Mouse (Mus musculus) kidney, embryonic 16.5 days (tissue): ENCODE data around the gene Sv2c. TPM values are rescaled to one million over a fixed set of nuclear protein-coding genes. Genes with fewer than 3 reads are reported as not detected.
A peak's percentile ranks its signal among the peaks of the same experiment; 100 is the strongest.

Experiments
- ATAC-seq: fragments of 200-750 bp; cut with Nextera tagmentation; 2 replicates; pipeline ENCODE4 v1.8.0; 2017; ENCODE audit warnings: moderate TSS enrichment; ENCODE audit not compliant: low FRiP score, low TSS enrichment
- H3K27ac ChIP-seq: fragments of 300-500 bp; sonication (generic); 2 replicates; pipeline ENCODE4 v1.5.1; 2014; ENCODE audit warnings: low read length
- H3K27me3 ChIP-seq: fragments of 300-500 bp; sonication (generic); 2 replicates; pipeline ENCODE4 v1.6.1; 2014; ENCODE audit warnings: low read length, control low read depth, mixed read lengths; ENCODE audit not compliant: insufficient read depth
- H3K36me3 ChIP-seq: fragments of 300-500 bp; sonication (generic); 2 replicates; pipeline ENCODE4 v1.6.1; 2014; ENCODE audit warnings: low read length, control low read depth, mixed read lengths; ENCODE audit not compliant: insufficient read depth
- H3K4me1 ChIP-seq: fragments of 300-500 bp; sonication (generic); 2 replicates; pipeline ENCODE4 v1.6.1; 2014; ENCODE audit warnings: low read length, control low read depth, mixed read lengths; ENCODE audit not compliant: insufficient read depth
- H3K4me2 ChIP-seq: fragments of 300-500 bp; sonication (generic); replicated peaks from 2 replicates; pipeline ENCODE4 v1.6.1; 2014; ENCODE audit warnings: low read depth, low read length
- H3K4me3 ChIP-seq: fragments of 300-500 bp; sonication (generic); 2 replicates; pipeline ENCODE4 v1.5.1; 2014; ENCODE audit warnings: mild to moderate bottlenecking, low read length
- H3K9ac ChIP-seq: fragments of 300-500 bp; sonication (generic); replicated peaks from 2 replicates; pipeline ENCODE4 v1.6.1; 2014; ENCODE audit warnings: low read length
- H3K9me3 ChIP-seq: fragments of 300-500 bp; sonication (generic); 2 replicates; pipeline ENCODE4 v1.6.1; 2016; ENCODE audit warnings: low read length, control low read depth
- WGBS: fragments of 180-500 bp; shearing (Covaris S2); extraction: QIAGEN DNeasy Blood & Tissue Kit; methylation state at CpG from one replicate; pipeline ENCODE4 v1.1.7; 2014; 5-methylcytosine and 5-hydroxymethylcytosine counted together
- polyA plus RNA-seq: library from polyadenylated mRNA; unstranded; fragments of >200 nt; fragmentation: Nextera tagmentation; extraction: Ambion mirVana; gene quantifications from 2 replicates; pipeline ENCODE4 v1.2.1, GENCODE M21; 2015

The Sv2c gene
- polyA plus RNA-seq, 1 experiment from 2014 or later = 0.74 TPM

DNA sequence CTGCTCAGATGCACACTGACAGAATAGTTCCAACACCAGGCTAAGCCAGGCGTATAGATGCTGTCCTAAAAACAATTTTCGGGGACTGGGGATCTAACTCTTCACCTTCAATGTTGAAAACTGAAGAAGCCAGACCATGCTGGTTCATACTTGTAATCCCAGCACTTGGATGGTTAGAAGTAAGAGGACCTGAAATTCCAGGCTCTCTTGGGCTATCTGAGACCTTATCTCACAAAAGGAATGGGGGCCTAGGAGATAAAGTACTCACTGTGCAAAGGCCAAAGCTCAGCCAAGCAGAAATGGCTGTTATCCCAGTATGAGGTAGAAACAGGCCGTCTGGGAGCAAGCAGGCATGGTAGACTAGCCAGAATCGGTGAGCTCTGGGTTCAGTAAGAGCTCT, 180.1 kb downstream of the Sv2c start:
- no peak overlapping the region for H3K27ac ChIP-seq
- no peak overlapping the region for H3K4me2 ChIP-seq
- WGBS = 77% methylated on average over 4 of the region's 4 CpGs
- no peak overlapping the region for H3K9ac ChIP-seq
- no peak overlapping the region for H3K4me3 ChIP-seq
- H3K4me1 ChIP-seq = no peaks in the 10 kb centered on the region
- no peaks in the 10 kb centered on the region for H3K27me3 ChIP-seq
- no peaks in the 10 kb centered on the region for H3K36me3 ChIP-seq
- H3K9me3 ChIP-seq = no peaks in the 10 kb centered on the region
- no peak for ATAC-seq

- 0 out of 2 replicates have a peak, but pooled peaks have one; percentile 35 for ATAC-seq
- Histone ChIP-seq H3K27ac (no peak overlapping the region), H3K27me3 (no peaks in the 10 kb centered on the region), H3K36me3 (no peaks in the 10 kb centered on the region), H3K4me3 (no peak overlapping the region), H3K4me2 (no peak overlapping the region), H3K9ac (no peak overlapping the region), H3K9me3 (no peaks in the 10 kb centered on the region), H3K4me1 (no peaks in the 10 kb centered on the region)
- 51% methylated on average over 7 of the region's 7 CpGs for WGBS
Observed at GRCm38 (mm10) chr13:95951098-95951894, 181.1 kb downstream of the Sv2c start.

DNA sequence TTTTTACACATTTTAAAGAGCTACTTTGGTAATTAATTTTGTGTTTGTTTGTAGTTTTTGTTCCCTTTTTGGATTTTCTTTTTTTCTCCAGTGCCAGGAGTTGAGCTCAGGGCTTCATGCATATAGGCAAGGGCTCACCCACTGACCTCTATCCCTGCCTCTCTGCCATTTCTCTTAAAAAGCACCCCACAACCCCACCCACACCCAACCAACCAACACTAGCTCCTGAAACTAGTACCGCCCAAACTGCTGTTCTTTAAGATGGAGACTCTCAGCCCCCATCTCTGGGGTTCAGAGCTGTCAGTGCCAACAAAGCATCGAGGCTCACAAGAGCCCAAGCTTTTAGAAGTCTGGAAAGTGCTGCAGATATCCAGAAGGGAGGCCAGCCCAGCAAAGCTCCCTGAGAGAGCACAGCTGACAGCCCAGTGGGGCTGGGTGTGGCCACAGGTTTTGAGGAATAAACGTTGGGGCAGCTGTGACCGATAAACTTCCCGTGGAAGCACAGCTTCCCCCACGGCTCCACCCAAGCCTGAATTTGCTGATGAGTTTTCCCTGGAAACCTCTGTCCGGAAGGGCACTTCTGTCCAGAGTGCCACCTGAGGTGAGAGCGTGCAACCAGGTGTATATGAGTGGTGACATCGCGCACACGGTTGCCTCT, 181.8 kb downstream of the Sv2c start:
- ATAC-seq = no peak
- no peaks in the 10 kb centered on the region for H3K36me3 ChIP-seq
- H3K27ac ChIP-seq = no peak overlapping the region
- H3K9me3 ChIP-seq = no peaks in the 10 kb centered on the region
- no peak overlapping the region for H3K9ac ChIP-seq
- H3K4me3 ChIP-seq = no peak overlapping the region
- no peak overlapping the region for H3K4me2 ChIP-seq
- H3K4me1 ChIP-seq = no peaks in the 10 kb centered on the region
- no peaks in the 10 kb centered on the region for H3K27me3 ChIP-seq
- 82% methylated on average over 11 of the region's 11 CpGs for WGBS

GRCm38 (mm10) chr13:95949356-95949755, 183.0 kb downstream of the Sv2c start:
- Histone ChIP-seq H3K4me3 (no peak overlapping the region), H3K9ac (no peak overlapping the region), H3K4me1 (no peaks in the 10 kb centered on the region), H3K27ac (no peak overlapping the region), H3K36me3 (no peaks in the 10 kb centered on the region), H3K9me3 (no peaks in the 10 kb centered on the region), H3K27me3 (no peaks in the 10 kb centered on the region), H3K4me2 (no peak overlapping the region)
- ATAC-seq = no peak
- 60% methylated on average over 4 of the region's 4 CpGs for WGBS

DNA sequence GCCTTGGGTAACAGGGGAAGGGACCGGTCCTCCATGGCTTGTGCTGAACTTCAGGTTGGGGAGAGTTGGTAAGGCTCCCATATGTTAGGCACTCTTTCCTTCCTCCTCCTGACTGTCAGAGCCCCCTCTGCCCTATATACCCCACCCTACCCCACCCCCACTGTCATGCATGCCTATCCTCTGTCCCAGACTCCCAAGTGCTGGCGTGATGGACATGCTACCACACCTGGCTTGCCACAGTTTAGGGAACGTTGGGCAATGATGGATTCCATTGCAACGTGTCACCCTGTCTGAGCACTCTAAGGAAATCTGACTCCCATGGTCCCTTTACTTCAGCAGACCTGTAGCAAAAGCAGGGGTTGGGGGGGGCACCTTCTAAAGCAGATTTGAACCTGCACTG, 183.6 kb downstream of the Sv2c start:
- Histone ChIP-seq H3K36me3 (no peaks in the 10 kb centered on the region), H3K4me3 (no peak overlapping the region), H3K4me2 (no peak overlapping the region), H3K4me1 (no peaks in the 10 kb centered on the region), H3K9ac (no peak overlapping the region), H3K27me3 (no peaks in the 10 kb centered on the region), H3K27ac (no peak overlapping the region), H3K9me3 (no peaks in the 10 kb centered on the region)
- no peak for ATAC-seq
- 78% methylated on average over 4 of the region's 4 CpGs for WGBS

GRCm38 (mm10) chr13:95948394-95948793, 184.0 kb downstream of the Sv2c start:
- ATAC-seq = no peak
- no peak overlapping the region for H3K9ac ChIP-seq
- no peak overlapping the region for H3K4me3 ChIP-seq
- no peak overlapping the region for H3K4me2 ChIP-seq
- no peaks in the 10 kb centered on the region for H3K27me3 ChIP-seq
- no peak overlapping the region for H3K27ac ChIP-seq
- H3K36me3 ChIP-seq = no peaks in the 10 kb centered on the region
- 92% methylated on average over 4 of the region's 4 CpGs for WGBS
- no peaks in the 10 kb centered on the region for H3K4me1 ChIP-seq
- no peaks in the 10 kb centered on the region for H3K9me3 ChIP-seq

- no peak overlapping the region for H3K4me3 ChIP-seq
- WGBS = 58% methylated on average over 5 of the region's 5 CpGs
- H3K36me3 ChIP-seq = no peaks in the 10 kb centered on the region
- H3K9ac ChIP-seq = no peak overlapping the region
- H3K27ac ChIP-seq = no peak overlapping the region
- no peaks in the 10 kb centered on the region for H3K9me3 ChIP-seq
- no peaks in the 10 kb centered on the region for H3K4me1 ChIP-seq
- H3K4me2 ChIP-seq = no peak overlapping the region
- no peaks in the 10 kb centered on the region for H3K27me3 ChIP-seq
- ATAC-seq = no peak
Observed at GRCm38 (mm10) chr13:95945937-95946507, 186.4 kb downstream of the Sv2c start.

DNA sequence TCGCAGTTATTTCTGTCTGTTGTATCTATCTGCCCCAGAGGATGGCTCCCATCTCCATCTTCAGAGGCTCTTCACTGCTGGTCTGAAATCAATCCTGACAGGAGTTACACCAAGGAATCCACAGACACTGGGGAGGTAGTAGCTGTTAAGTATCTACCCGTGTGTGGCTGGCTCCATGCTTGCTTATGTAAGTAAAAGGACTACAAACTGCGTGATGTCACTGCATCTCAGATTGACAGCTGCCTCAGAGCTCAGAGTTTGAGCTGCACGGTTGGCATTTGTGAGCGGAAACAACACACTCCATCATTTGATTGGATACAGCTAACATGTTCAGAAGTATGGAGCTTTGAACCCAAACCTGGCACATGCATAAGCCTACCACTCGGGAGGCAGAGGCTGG, 187.8 kb downstream of the Sv2c start:
- no peaks in the 10 kb centered on the region for H3K4me1 ChIP-seq
- no peaks in the 10 kb centered on the region for H3K27me3 ChIP-seq
- no peak overlapping the region for H3K4me3 ChIP-seq
- no peak overlapping the region for H3K27ac ChIP-seq
- H3K9me3 ChIP-seq = no peaks in the 10 kb centered on the region
- no peaks in the 10 kb centered on the region for H3K36me3 ChIP-seq
- WGBS = 87% methylated on average over 6 of the region's 6 CpGs
- H3K9ac ChIP-seq = no peak overlapping the region
- H3K4me2 ChIP-seq = no peak overlapping the region
- ATAC-seq = no peak

GRCm38 (mm10) chr13:95943919-95944318, 188.5 kb downstream of the Sv2c start:
- H3K4me1 ChIP-seq = no peaks in the 10 kb centered on the region
- 94% methylated on average over 3 of the region's 3 CpGs for WGBS
- no peak overlapping the region for H3K9ac ChIP-seq
- H3K9me3 ChIP-seq = no peaks in the 10 kb centered on the region
- H3K4me3 ChIP-seq = no peak overlapping the region
- ATAC-seq = no peak
- no peak overlapping the region for H3K4me2 ChIP-seq
- no peak overlapping the region for H3K27ac ChIP-seq
- H3K27me3 ChIP-seq = no peaks in the 10 kb centered on the region
- H3K36me3 ChIP-seq = no peaks in the 10 kb centered on the region

GRCm38 (mm10) chr13:95942587-95942986, 189.8 kb downstream of the Sv2c start:
- Histone ChIP-seq H3K9me3 (no peaks in the 10 kb centered on the region), H3K27me3 (no peaks in the 10 kb centered on the region), H3K36me3 (no peaks in the 10 kb centered on the region), H3K4me2 (no peak overlapping the region), H3K27ac (no peak overlapping the region), H3K4me1 (no peaks in the 10 kb centered on the region), H3K9ac (no peak overlapping the region), H3K4me3 (no peak overlapping the region)
- WGBS = 78% methylated on average over 2 of the region's 2 CpGs
- ATAC-seq = no peak
